Mouse (Mus musculus) olfactory bulb, adult 2 months (tissue): ENCODE measurements around the gene Defb43.

Experiments used
- CTCF ChIP-seq: fragments of 200-500 bp; IDR thresholded peaks from 2 replicates; pipeline ENCODE4 v1.5.1; 2012; ENCODE audit warnings: low read depth, mild to moderate bottlenecking, low read length, moderate library complexity; ENCODE audit not compliant: insufficient read depth
- POLR2A ChIP-seq: fragments of 200-500 bp; IDR thresholded peaks from 2 replicates; pipeline ENCODE4 v1.6.1; 2012; ENCODE audit warnings: mild to moderate bottlenecking, low read depth, low read length, moderate library complexity; ENCODE audit not compliant: insufficient read depth

GRCm38 (mm10) chr14:63060361-63060760 is 48.8 kb downstream of the Defb43 start:
- TF ChIP-seq POLR2A = no peak
- TF ChIP-seq CTCF = no peak
